Mouse (Mus musculus): ENCODE data around the gene AA467197. TPM values are rescaled to one million over a fixed set of nuclear protein-coding genes. Genes with fewer than 3 reads are reported as not detected.

The AA467197 gene
- total RNA-seq, 2 experiments from 2014 or later, result 0.49 TPM; not detected in 1

- intact Hi-C loops (cut with DNase I), result no loop called here
- Histone ChIP-seq H3K27ac (no peak overlapping the region), H3K4me3 (no peak overlapping the region)
- DNase-seq (ENCODE audit: extremely low spot score in 1 of 2, low spot score in 2 of 2), result no peak
- TF ChIP-seq CTCF (IDR thresholded peaks at IDR 0.05), result no peak
Measured at GRCm38 (mm10) chr2:122675126-122675525, 38.3 kb downstream of the AA467197 start.

- DNase-seq (ENCODE audit: extremely low spot score in 1 of 2, low spot score in 2 of 2), result no peak
- no peak for TF ChIP-seq CTCF (IDR thresholded peaks at IDR 0.05)
- Histone ChIP-seq H3K27ac (no peak overlapping the region), H3K4me3 (no peak overlapping the region)
- intact Hi-C loops (cut with DNase I), result loop anchor here (2.0 kb wide), 1 partner anchor 21 kb away; the partner anchor contains the start of gene Slc30a4
Measured at GRCm38 (mm10) chr2:122681379-122682137, 44.8 kb downstream of the AA467197 start.

GRCm38 (mm10) chr2:122682520-122682919, 45.7 kb downstream of the AA467197 start:
- Histone ChIP-seq H3K4me3 (no peak overlapping the region), H3K27ac (no peak overlapping the region)
- TF ChIP-seq CTCF (IDR thresholded peaks at IDR 0.05), result no peak
- DNase-seq (ENCODE audit: extremely low spot score in 1 of 2, low spot score in 2 of 2), result no peak
- intact Hi-C loops (cut with DNase I), result loop anchor here (2.0 kb wide), 1 partner anchor 20 kb away; the partner anchor contains the start of gene Slc30a4

GRCm38 (mm10) chr2:122683641-122684040, 46.9 kb downstream of the AA467197 start:
- DNase-seq (ENCODE audit: extremely low spot score in 1 of 2, low spot score in 2 of 2), result no peak
- no peak for TF ChIP-seq CTCF (IDR thresholded peaks at IDR 0.05)

GRCm38 (mm10) chr2:122686665-122687064, 49.9 kb downstream of the AA467197 start:
- no peak overlapping the region for H3K4me3 ChIP-seq
- intact Hi-C loops (cut with DNase I), result no loop called here
- no peak for TF ChIP-seq CTCF (IDR thresholded peaks at IDR 0.05)
- H3K27ac ChIP-seq, result no peak overlapping the region
- DNase-seq (ENCODE audit: extremely low spot score in 1 of 2, low spot score in 2 of 2), result no peak

More at GRCm38 (mm10) chr2:122683641-122684040, 46.9 kb downstream of the AA467197 start:
- Histone ChIP-seq H3K4me3 (no peak overlapping the region), H3K27ac (no peak overlapping the region)
- intact Hi-C loops (cut with DNase I), result loop anchor here (2.0 kb wide), 1 partner anchor 19 kb away; the partner anchor contains the start of gene Slc30a4

Small RNAs within 50 kb of the gene (microRNA-seq; reads per million reads assigned to microRNA genes)
- gene Mir147, result 0.73 to 1.7 reads per million in 2 experiments

Other genes with a start within 250 kb of the AA467197 start
- gene Slc28a2, start 210.5 kb upstream of the AA467197 start, total RNA-seq (2021), result under 1 TPM in 1 of 2 experiments, not detected in 1; 0.12 TPM
- not detected for gene Gm14085, start 152.0 kb upstream of the AA467197 start, total RNA-seq (2021)
- gene Gatm, start 25.7 kb upstream of the AA467197 start, total RNA-seq (2021), result 10 to 100 TPM; 51.8 to 52.0 TPM
- gene Slc30a4, start 65.7 kb downstream of the AA467197 start, total RNA-seq (2021), result 10 to 100 TPM; 45.9 to 48.5 TPM
- gene Bloc1s6, start 101.5 kb downstream of the AA467197 start, total RNA-seq (2021), result 10 to 100 TPM; 28.2 to 34.3 TPM
- gene Sqor, start 128.3 kb downstream of the AA467197 start, total RNA-seq (2021), result 1 to 10 TPM; 4.6 to 7.0 TPM